8 mouse cellular contexts compared by ENCODE assay signal in genomic region chr2:30985111-30986020, GRCm38 (mm10). TPM values are rescaled to one million over a fixed set of nuclear protein-coding genes. Genes with fewer than 3 reads are reported as not detected.
DNase-seq lines count a peak whose midpoint lies in the region; ATAC-seq and TF ChIP-seq lines count a peak whose summit lies in the region.

No protein-coding gene starts in this region.

- intact Hi-C loops in gastrocnemius, adult 2 months (cut with DNase I): no loop called here
- intact Hi-C loops in gastrocnemius, postnatal 36 days (cut with DNase I): no loop called here

- peak overlapping the region; percentile 67 for H3K27ac ChIP-seq in gastrocnemius, adult 2 months
- no peak overlapping the region for H3K27ac ChIP-seq in embryonic facial prominence, embryonic 11.5 days (replicated peaks; ENCODE audit: low read depth, low read length)
- no peak overlapping the region for H3K27ac ChIP-seq in midbrain, embryonic 16.5 days (ENCODE audit: low read length)

- DNase-seq in gastrocnemius, adult 2 months: peak; percentile 65
- no peak for DNase-seq in gastrocnemius, postnatal 36 days
- DNase-seq in ES-CJ7 (ENCODE audit: low read depth, low spot score): peak; percentile 92
- DNase-seq in embryonic facial prominence, embryonic 11.5 days (ENCODE audit: low spot score): peak; percentile 23
- peak; percentile 86 for DNase-seq in kidney, adult 9 months
- DNase-seq in lung, postnatal 10 days: peak; percentile 76
- DNase-seq in thymus, postnatal 25 days: peak; percentile 51

- WGBS in embryonic facial prominence, embryonic 11.5 days: 19% methylated on average over 17 of the region's 17 CpGs
- 32% methylated on average over 17 of the region's 17 CpGs for WGBS in midbrain, embryonic 16.5 days

- H3K4me2 ChIP-seq in embryonic facial prominence, embryonic 11.5 days (ENCODE audit: low read depth, low read length): no peak overlapping the region
- H3K4me2 ChIP-seq in midbrain, embryonic 16.5 days (ENCODE audit: low read length): no peak overlapping the region

- no peak overlapping the region for H3K9ac ChIP-seq in embryonic facial prominence, embryonic 11.5 days (replicated peaks; ENCODE audit: low read length)
- no peak overlapping the region for H3K9ac ChIP-seq in midbrain, embryonic 16.5 days (ENCODE audit: low read depth, low read length)

- H3K4me3 ChIP-seq in gastrocnemius, adult 2 months: no peak overlapping the region; the same call in 1 of the 2 replicates
- no peak overlapping the region for H3K4me3 ChIP-seq in embryonic facial prominence, embryonic 11.5 days (ENCODE audit: low read depth, low read length)
- H3K4me3 ChIP-seq in midbrain, embryonic 16.5 days (ENCODE audit: low read depth, low read length): no peak overlapping the region

- no peaks in the 10 kb centered on the region for H3K9me3 ChIP-seq in embryonic facial prominence, embryonic 11.5 days (replicated peaks; ENCODE audit: control insufficient read depth, low read length)
- no peaks in the 10 kb centered on the region for H3K9me3 ChIP-seq in midbrain, embryonic 16.5 days (replicated peaks; ENCODE audit: control insufficient read depth, low read length, poor library complexity, severe bottlenecking)

- no peaks in the 10 kb centered on the region for H3K4me1 ChIP-seq in embryonic facial prominence, embryonic 11.5 days (ENCODE audit: control insufficient read depth, insufficient read depth, low read length)
- H3K4me1 ChIP-seq in midbrain, embryonic 16.5 days (ENCODE audit: control insufficient read depth, insufficient read depth, low read length): peaks cover 16% of the 10 kb centered on the region

- H3K27me3 ChIP-seq in embryonic facial prominence, embryonic 11.5 days (ENCODE audit: control insufficient read depth, insufficient read depth, low read length): no peaks in the 10 kb centered on the region
- no peaks in the 10 kb centered on the region for H3K27me3 ChIP-seq in midbrain, embryonic 16.5 days (ENCODE audit: control insufficient read depth, insufficient read depth, low read depth, low read length)

- no peaks in the 10 kb centered on the region for H3K36me3 ChIP-seq in embryonic facial prominence, embryonic 11.5 days (replicated peaks; ENCODE audit: control insufficient read depth, insufficient read depth, low read depth, low read length)
- H3K36me3 ChIP-seq in midbrain, embryonic 16.5 days (ENCODE audit: control insufficient read depth, insufficient read depth, low read length): no peaks in the 10 kb centered on the region; the same call in 1 of the 2 replicates

- TF ChIP-seq CTCF in gastrocnemius, adult 2 months (IDR thresholded peaks at IDR 0.05): no peak

- no peak for ATAC-seq in embryonic facial prominence, embryonic 11.5 days (replicated peaks; ENCODE audit: insufficient number of reproducible peaks, low FRiP score, low TSS enrichment, low read depth)
- no peak for ATAC-seq in midbrain, embryonic 16.5 days

RNA-seq across cellular contexts. Expression of gene Usp20, which starts 3.3 kb away (rescaled TPM):
- total RNA-seq in gastrocnemius, adult 2 months (2021): 10 to 100 TPM in 1 of 2 experiments, 1 to 10 TPM in 1; 8.7 to 10.6 TPM
- 1 to 10 TPM; 6.6 to 8.7 TPM for total RNA-seq in gastrocnemius, postnatal 36 days (2021)
- polyA plus RNA-seq in embryonic facial prominence, embryonic 11.5 days (2014; fragmentation: Nextera tagmentation; extraction: Ambion mirVana): 9.3 and 10.4 TPM in 2 replicates
- 49.2 and 49.8 TPM in 2 replicates for polyA plus RNA-seq in midbrain, embryonic 16.5 days (2015; fragmentation: Nextera tagmentation; extraction: Ambion mirVana)

RNA-seq across cellular contexts. Expression of gene BC005624, which starts 3.4 kb away (rescaled TPM):
- total RNA-seq in gastrocnemius, adult 2 months (2021): 10 to 100 TPM; 25.9 to 26.6 TPM
- total RNA-seq in gastrocnemius, postnatal 36 days (2021): 10 to 100 TPM; 19.8 to 22.8 TPM
- polyA plus RNA-seq in embryonic facial prominence, embryonic 11.5 days (2014; fragmentation: Nextera tagmentation; extraction: Ambion mirVana): 54.0 and 58.8 TPM in 2 replicates
- 93.8 and 95.3 TPM in 2 replicates for polyA plus RNA-seq in midbrain, embryonic 16.5 days (2015; fragmentation: Nextera tagmentation; extraction: Ambion mirVana)

RNA-seq across cellular contexts. Expression of gene Tor1a, which starts 17.6 kb away (rescaled TPM):
- total RNA-seq in gastrocnemius, adult 2 months (2021): 1 to 10 TPM; 6.9 to 8.5 TPM
- total RNA-seq in gastrocnemius, postnatal 36 days (2021): 1 to 10 TPM; 4.1 to 5.1 TPM
- polyA plus RNA-seq in embryonic facial prominence, embryonic 11.5 days (2014; fragmentation: Nextera tagmentation; extraction: Ambion mirVana): 84.8 and 86.6 TPM in 2 replicates
- polyA plus RNA-seq in midbrain, embryonic 16.5 days (2015; fragmentation: Nextera tagmentation; extraction: Ambion mirVana): 97.5 and 106 TPM in 2 replicates

RNA-seq across cellular contexts. Expression of gene Tor1b, which starts 32.6 kb away (rescaled TPM):
- total RNA-seq in gastrocnemius, adult 2 months (2021): 10 to 100 TPM; 23.4 to 24.0 TPM
- 10 to 100 TPM; 19.0 to 22.7 TPM for total RNA-seq in gastrocnemius, postnatal 36 days (2021)
- polyA plus RNA-seq in embryonic facial prominence, embryonic 11.5 days (2014; fragmentation: Nextera tagmentation; extraction: Ambion mirVana): 26.0 and 28.4 TPM in 2 replicates
- polyA plus RNA-seq in midbrain, embryonic 16.5 days (2015; fragmentation: Nextera tagmentation; extraction: Ambion mirVana): 18.2 and 18.3 TPM in 2 replicates

RNA-seq across cellular contexts. Expression of gene Ptges, which starts 55.7 kb away (rescaled TPM):
- total RNA-seq in gastrocnemius, adult 2 months (2021): 1 to 10 TPM; 2.9 to 3.7 TPM
- total RNA-seq in gastrocnemius, postnatal 36 days (2021): 1 to 10 TPM; 3.0 to 6.5 TPM
- polyA plus RNA-seq in embryonic facial prominence, embryonic 11.5 days (2014; fragmentation: Nextera tagmentation; extraction: Ambion mirVana): 9.1 and 9.3 TPM in 2 replicates
- 5.1 and 5.2 TPM in 2 replicates for polyA plus RNA-seq in midbrain, embryonic 16.5 days (2015; fragmentation: Nextera tagmentation; extraction: Ambion mirVana)

Comparison
In these comparisons a context has a peak if more than half of its experiments do, and no peak if none do; other contexts are left out.
1. DNase-seq: peak in gastrocnemius, adult 2 months (single experiment), ES-CJ7 (single experiment), embryonic facial prominence, embryonic 11.5 days (single experiment), kidney, adult 9 months (single experiment), lung, postnatal 10 days (single experiment) and thymus, postnatal 25 days (single experiment); none in gastrocnemius, postnatal 36 days (0 of 2).